Mouse (Mus musculus): ENCODE measurements around the gene Metap1d.

GRCm38 (mm10) chr2:71497175-71497574 is 44.1 kb downstream of the Metap1d start:
- TF ChIP-seq CTCF (conservative IDR thresholded peaks at IDR 0.05 in 1 of 2, IDR thresholded peaks at IDR 0.05 in 1 of 2; ENCODE audit: low read depth in 2 of 2, low read length in 2 of 2), result no peak
- TF ChIP-seq SIN3A (IDR thresholded peaks at IDR 0.05; ENCODE audit: low read length), result no peak
- TF ChIP-seq EP300 (IDR thresholded peaks at IDR 0.05; ENCODE audit: low read length), result no peak
- TF ChIP-seq MAX (IDR thresholded peaks at IDR 0.05; ENCODE audit: low read length), result no peak
- TF ChIP-seq NELFE (IDR thresholded peaks at IDR 0.05; ENCODE audit: low read depth, low read length), result no peak
- no peak for TF ChIP-seq RAD21 (IDR thresholded peaks at IDR 0.05; ENCODE audit: low read depth, low read length)
- no peak for TF ChIP-seq UBTF (IDR thresholded peaks at IDR 0.05; ENCODE audit: low read depth, low read length)

Data from CH12.LX (cell line).